Mouse (Mus musculus) midbrain, postnatal 0 days (tissue): ENCODE data around the gene Jakmip3. TPM values are rescaled to one million over a fixed set of nuclear protein-coding genes. Genes with fewer than 3 reads are reported as not detected.

Experiments
- ATAC-seq: fragments of 200-750 bp; cut with Nextera tagmentation; 2 replicates; pipeline ENCODE4 v1.8.0; 2017; ENCODE audit warnings: moderate number of reproducible peaks, mild to moderate bottlenecking, moderate TSS enrichment, moderate library complexity; ENCODE audit not compliant: low FRiP score
- DNase-seq: peaks from one replicate; pipeline ENCODE4 v3.0.0-alpha.2; 2015; ENCODE audit warnings: low spot score
- H3K27ac ChIP-seq: fragments of 300-500 bp; sonication (generic); 2 replicates; pipeline ENCODE4 v1.5.1; 2014; ENCODE audit warnings: low read depth, mild to moderate bottlenecking, low read length, mixed read lengths
- H3K27me3 ChIP-seq: fragments of 300-500 bp; sonication (generic); 2 replicates; pipeline ENCODE4 v1.6.1; 2014; ENCODE audit warnings: low read length, control low read depth, mixed read lengths; ENCODE audit not compliant: insufficient read depth
- H3K36me3 ChIP-seq: fragments of 300-500 bp; sonication (generic); 2 replicates; pipeline ENCODE4 v1.6.1; 2014; ENCODE audit warnings: low read length, control low read depth, mixed read lengths; ENCODE audit not compliant: insufficient read depth
- H3K4me1 ChIP-seq: fragments of 300-500 bp; sonication (generic); 2 replicates; pipeline ENCODE4 v1.6.1; 2014; ENCODE audit warnings: mild to moderate bottlenecking, control low read depth, antibody characterized with exemption, low read length, mixed read lengths; ENCODE audit not compliant: insufficient read depth
- H3K4me2 ChIP-seq: fragments of 300-500 bp; sonication (generic); 2 replicates; pipeline ENCODE4 v1.6.1; 2014; ENCODE audit warnings: low read depth, mild to moderate bottlenecking, low read length, mixed read lengths; ENCODE audit not compliant: poor library complexity, severe bottlenecking
- H3K4me3 ChIP-seq: fragments of 300-500 bp; sonication (generic); 2 replicates; pipeline ENCODE4 v1.5.1; 2014; ENCODE audit warnings: low read depth, mild to moderate bottlenecking, low read length, moderate library complexity
- H3K9ac ChIP-seq: fragments of 300-500 bp; sonication (generic); replicated peaks from 2 replicates; pipeline ENCODE4 v1.6.1; 2014; ENCODE audit warnings: mild to moderate bottlenecking, low read length, moderate library complexity, mixed read lengths; ENCODE audit not compliant: poor library complexity, severe bottlenecking
- H3K9me3 ChIP-seq: fragments of 300-500 bp; sonication (generic); 2 replicates; pipeline ENCODE4 v1.6.1; 2016; ENCODE audit warnings: low read length, control low read depth
- CTCF ChIP-seq: IDR thresholded peaks from 2 replicates; pipeline ENCODE4 v1.5.1; 2016; ENCODE audit warnings: antibody characterized with exemption, mild to moderate bottlenecking
- WGBS: fragments of 180-500 bp; shearing (Covaris S2); extraction: QIAGEN DNeasy Blood & Tissue Kit; methylation state at CpG from one replicate; pipeline ENCODE4 v1.1.7; 2014; 5-methylcytosine and 5-hydroxymethylcytosine counted together
- polyA plus RNA-seq: library from polyadenylated mRNA; unstranded; fragments of >200 nt; fragmentation: Nextera tagmentation; extraction: Ambion mirVana; gene quantifications from 2 replicates; pipeline ENCODE4 v1.2.1, GENCODE M21; 2015
- total RNA-seq: library from RNA; depleted of rRNA; stranded (reverse); fragments of >200 nt; gene quantifications from 2 replicates; pipeline ENCODE4 v1.2.3, GENCODE M21; 2014

Gene Jakmip3
- total and polyA plus RNA-seq, 2 experiments from 2014 or later, result 8.5 to 19.6 TPM

DNA sequence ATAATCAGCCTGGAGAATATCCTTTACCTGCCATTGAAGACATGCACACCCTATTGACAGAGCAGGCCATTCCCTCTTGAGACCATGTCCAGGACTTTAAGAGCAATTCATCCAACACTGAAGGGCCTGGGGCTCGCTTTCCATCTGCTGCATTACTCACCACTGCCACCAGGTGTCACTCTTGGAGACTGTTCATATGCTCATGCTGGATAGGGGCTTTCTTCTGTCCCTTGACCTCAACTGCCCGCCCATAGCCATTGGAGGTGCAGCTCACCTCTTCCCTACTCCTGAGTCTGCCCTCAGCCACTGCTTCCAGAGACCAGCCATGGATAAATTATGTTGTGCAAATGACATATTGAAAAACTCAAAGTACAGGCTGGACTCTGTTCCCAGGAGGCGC lies 70.5 kb downstream of the Jakmip3 start:
- H3K36me3 ChIP-seq, result peaks cover 7% of the 10 kb centered on the region
- H3K9me3 ChIP-seq, result no peaks in the 10 kb centered on the region
- no peak overlapping the region for H3K27ac ChIP-seq
- DNase-seq (peak; percentile 29), ATAC-seq (no peak)
- no peak overlapping the region for H3K4me3 ChIP-seq
- H3K9ac ChIP-seq, result no peak overlapping the region
- H3K4me2 ChIP-seq, result no peak overlapping the region
- peak; percentile 83 for TF ChIP-seq CTCF
- WGBS, result 40% methylated on average over 3 of the region's 3 CpGs
- H3K4me1 ChIP-seq, result no peaks in the 10 kb centered on the region
- no peaks in the 10 kb centered on the region for H3K27me3 ChIP-seq

DNA sequence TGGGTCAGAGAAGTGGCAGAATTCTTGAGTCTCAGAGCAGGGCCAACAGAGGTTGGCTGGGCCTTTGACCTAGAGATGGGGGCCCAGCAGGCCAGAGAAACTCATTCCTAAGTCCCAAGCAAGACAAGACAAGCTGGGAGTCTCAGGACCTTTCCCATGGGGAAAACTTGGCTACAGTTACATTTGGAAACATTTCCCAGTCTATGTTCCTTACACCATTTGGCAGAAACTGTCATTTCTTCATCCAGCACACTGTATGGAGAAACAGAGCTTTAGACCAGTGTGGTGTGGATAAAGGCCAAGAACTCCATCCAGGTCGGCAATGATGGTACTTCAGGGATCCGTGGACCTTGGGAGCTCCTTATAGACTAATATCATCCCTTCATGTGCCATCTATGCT lies 71.1 kb downstream of the Jakmip3 start:
- H3K9ac ChIP-seq, result no peak overlapping the region

GRCm38 (mm10) chr7:139012767-139013369 lies 72.3 kb downstream of the Jakmip3 start:
- 71% methylated on average over 6 of the region's 6 CpGs for WGBS
- H3K4me2 ChIP-seq, result no peak overlapping the region
- H3K27me3 ChIP-seq, result no peaks in the 10 kb centered on the region
- no peak for TF ChIP-seq CTCF
- H3K27ac ChIP-seq, result no peak overlapping the region
- ATAC-seq (no peak), DNase-seq (no peak)
- H3K36me3 ChIP-seq, result peaks cover 4% of the 10 kb centered on the region
- H3K4me3 ChIP-seq, result no peak overlapping the region
- H3K9me3 ChIP-seq, result no peaks in the 10 kb centered on the region
- 0 out of 2 replicates have a peak, but pooled peaks cover 4% of the 10 kb centered on the region for H3K4me1 ChIP-seq
- no peak overlapping the region for H3K9ac ChIP-seq

More for the DNA sequence above, 71.1 kb downstream of the Jakmip3 start:
- no peak overlapping the region for H3K4me2 ChIP-seq
- no peaks in the 10 kb centered on the region for H3K9me3 ChIP-seq
- ATAC-seq (no peak), DNase-seq (no peak)
- no peak overlapping the region for H3K27ac ChIP-seq
- H3K27me3 ChIP-seq, result no peaks in the 10 kb centered on the region
- no peak for TF ChIP-seq CTCF
- peaks cover 7% of the 10 kb centered on the region for H3K36me3 ChIP-seq
- no peaks in the 10 kb centered on the region for H3K4me1 ChIP-seq
- H3K4me3 ChIP-seq, result no peak overlapping the region
- 87% methylated on average over 2 of the region's 2 CpGs for WGBS

DNA sequence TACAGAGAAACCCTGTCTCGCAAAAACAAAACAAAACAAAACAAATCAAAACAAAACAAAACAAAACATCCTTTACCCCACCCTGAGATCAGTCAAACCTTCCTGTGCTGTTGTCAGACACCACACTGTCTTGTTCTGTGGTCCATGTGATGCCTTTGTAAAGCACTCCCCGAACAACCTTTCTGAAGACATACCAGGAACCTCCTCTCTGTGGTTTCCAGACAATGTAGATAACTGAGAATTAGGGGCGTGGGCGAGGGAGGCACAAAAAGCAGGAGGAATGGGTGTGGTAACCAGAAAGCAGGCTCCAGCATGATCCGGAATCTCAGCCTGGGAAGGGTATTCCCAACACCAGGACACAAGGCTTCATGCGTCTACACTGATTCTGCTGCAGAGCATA lies 74.6 kb downstream of the Jakmip3 start:
- Histone ChIP-seq H3K27me3 (no peaks in the 10 kb centered on the region), H3K9ac (no peak overlapping the region), H3K4me3 (no peak overlapping the region), H3K9me3 (no peaks in the 10 kb centered on the region), H3K4me2 (no peak overlapping the region), H3K4me1 (0 out of 2 replicates have a peak, but pooled peaks cover 4% of the 10 kb centered on the region), H3K36me3 (no peaks in the 10 kb centered on the region; the same call in 1 of the 2 replicates), H3K27ac (no peak overlapping the region)
- ATAC-seq, result no peak
- DNase-seq, result no peak
- WGBS, result 89% methylated on average over 6 of the region's 6 CpGs
- TF ChIP-seq CTCF, result no peak

- ATAC-seq, result no peak
Observed at GRCm38 (mm10) chr7:139016288-139016687, 75.8 kb downstream of the Jakmip3 start.

GRCm38 (mm10) chr7:139017249-139017903 lies 76.8 kb downstream of the Jakmip3 start:
- H3K4me1 ChIP-seq, result 0 out of 2 replicates have a peak, but pooled peaks cover 4% of the 10 kb centered on the region
- DNase-seq (peak; percentile 46), ATAC-seq (peak; percentile 50; the same call in 1 of the 2 replicates)
- no peak for TF ChIP-seq CTCF
- H3K27ac ChIP-seq, result 0 out of 2 replicates have a peak overlapping the region, but pooled peaks have one; percentile 6
- H3K4me2 ChIP-seq, result no peak overlapping the region
- peaks cover 10% of the 10 kb centered on the region; the same call in 1 of the 2 replicates for H3K36me3 ChIP-seq
- H3K9me3 ChIP-seq, result no peaks in the 10 kb centered on the region
- no peak overlapping the region for H3K4me3 ChIP-seq
- no peaks in the 10 kb centered on the region for H3K27me3 ChIP-seq
- 54% methylated on average over 15 of the region's 15 CpGs for WGBS
- no peak overlapping the region for H3K9ac ChIP-seq

More at GRCm38 (mm10) chr7:139016288-139016687, 75.8 kb downstream of the Jakmip3 start:
- Histone ChIP-seq H3K9me3 (no peaks in the 10 kb centered on the region), H3K27me3 (no peaks in the 10 kb centered on the region), H3K27ac (no peak overlapping the region), H3K4me1 (0 out of 2 replicates have a peak, but pooled peaks cover 4% of the 10 kb centered on the region), H3K4me3 (no peak overlapping the region), H3K36me3 (peaks cover 2% of the 10 kb centered on the region; the same call in 1 of the 2 replicates), H3K4me2 (no peak overlapping the region), H3K9ac (no peak overlapping the region)
- DNase-seq, result no peak
- 39% methylated on average over 11 of the region's 11 CpGs for WGBS
- TF ChIP-seq CTCF, result no peak
